Mouse (Mus musculus) T-cell, adult 2 months (primary cell): ENCODE measurements at regions not wholly inside any gene's neighbourhood (a gene's known extent, or its start where the extent isn't known, plus 50 kb on each side); places are given as distances from the start of the nearest gene placed in this dataset.

Source experiments
- DNase-seq: peaks from one replicate; pipeline ENCODE4 v3.0.0; 2022; ENCODE audit warnings: low spot score

GRCm38 (mm10) chr5:133113183-133113582, 570.0 kb upstream of the Auts2 start:
- no peak for DNase-seq

DNA sequence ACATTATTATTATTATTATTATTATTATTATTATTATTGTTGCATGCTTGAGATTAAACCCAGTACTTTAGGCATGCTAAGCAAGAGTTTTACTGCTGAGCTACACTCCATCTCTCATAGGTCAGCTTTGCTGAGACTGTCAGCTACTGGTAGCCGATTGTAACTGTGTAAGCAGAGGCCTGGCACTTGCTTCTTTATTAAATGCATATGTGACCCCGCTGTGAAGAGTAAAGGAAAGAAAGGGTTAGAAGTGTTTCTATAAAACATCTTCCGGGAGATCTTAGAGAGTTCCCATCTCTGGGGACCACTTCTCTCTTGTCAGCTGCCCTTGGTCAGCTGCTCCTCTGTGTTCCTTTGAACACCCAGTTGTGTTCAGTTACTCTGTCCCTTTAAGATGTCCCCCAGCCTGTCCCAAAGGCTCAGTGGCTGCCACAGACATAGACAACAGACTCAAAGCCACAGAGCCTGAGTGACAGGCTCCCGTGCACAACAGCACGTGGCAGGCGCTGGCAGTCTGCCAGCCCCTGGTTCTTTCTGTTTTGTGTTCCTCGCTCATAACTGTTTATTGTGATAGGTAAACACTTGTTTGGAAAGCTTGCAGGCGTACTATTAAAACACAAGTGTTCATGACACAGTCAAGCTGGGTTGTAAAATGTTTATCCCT, 563.7 kb upstream of the Auts2 start:
- no peak for DNase-seq

GRCm38 (mm10) chr5:133096340-133096739, 553.2 kb upstream of the Auts2 start:
- DNase-seq, result no peak

- DNase-seq, result no peak
Measured at GRCm38 (mm10) chr5:133084859-133085258, 541.7 kb upstream of the Auts2 start.

GRCm38 (mm10) chr5:133080751-133081150, 537.6 kb upstream of the Auts2 start:
- no peak for DNase-seq

GRCm38 (mm10) chr5:133078916-133079315, 535.8 kb upstream of the Auts2 start:
- DNase-seq, result no peak

GRCm38 (mm10) chr5:133078390-133078789, 535.2 kb upstream of the Auts2 start:
- no peak for DNase-seq

DNA sequence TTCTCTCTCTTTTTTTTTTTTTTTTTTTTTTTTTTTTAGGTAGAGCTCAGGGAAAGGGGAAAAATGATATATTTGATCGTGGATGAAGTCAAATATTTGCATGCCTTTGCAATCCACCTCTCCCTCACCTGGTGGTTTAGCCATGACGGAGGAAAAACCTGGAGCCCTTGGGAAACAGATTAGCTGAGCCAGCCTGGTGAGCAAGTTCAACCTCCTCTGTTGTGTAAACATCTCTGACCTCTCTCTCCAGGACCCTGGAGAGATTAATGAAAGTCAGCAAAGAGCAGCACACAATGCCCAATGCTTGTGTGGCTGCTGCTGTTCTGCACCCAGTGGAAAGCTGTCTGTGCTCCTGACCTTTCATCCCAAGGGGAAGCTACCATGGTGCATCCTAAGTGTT, 530.2 kb upstream of the Auts2 start:
- DNase-seq, result no peak

- no peak for DNase-seq
Measured at GRCm38 (mm10) chr5:133070141-133070540, 527.0 kb upstream of the Auts2 start.

- no peak for DNase-seq
Measured at GRCm38 (mm10) chr5:133062481-133062880, 519.3 kb upstream of the Auts2 start.

- no peak for DNase-seq
Measured at GRCm38 (mm10) chr5:133047456-133047855, 504.3 kb upstream of the Auts2 start.

- DNase-seq, result no peak
Measured at GRCm38 (mm10) chr5:133045637-133046036, 502.5 kb upstream of the Auts2 start.

DNA sequence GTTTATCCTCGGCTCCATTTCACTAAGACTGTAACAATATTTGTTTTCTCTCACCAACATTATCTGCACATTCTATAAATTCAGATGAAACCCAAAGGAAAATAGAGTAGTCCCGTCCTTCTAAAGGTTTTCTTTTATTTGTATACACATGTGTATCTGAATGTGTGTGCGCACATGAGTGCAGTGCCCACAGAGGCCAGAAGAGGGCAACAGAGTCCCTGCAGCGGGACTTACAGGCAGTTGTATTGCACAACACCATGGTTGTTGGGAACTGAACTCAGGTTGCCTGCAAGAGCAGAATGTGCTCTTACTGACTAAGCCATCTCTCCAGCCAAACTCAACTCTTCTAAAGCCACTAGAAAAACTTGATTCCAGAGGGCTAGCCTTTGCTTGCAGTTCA, 484.4 kb upstream of the Auts2 start:
- no peak for DNase-seq

DNA sequence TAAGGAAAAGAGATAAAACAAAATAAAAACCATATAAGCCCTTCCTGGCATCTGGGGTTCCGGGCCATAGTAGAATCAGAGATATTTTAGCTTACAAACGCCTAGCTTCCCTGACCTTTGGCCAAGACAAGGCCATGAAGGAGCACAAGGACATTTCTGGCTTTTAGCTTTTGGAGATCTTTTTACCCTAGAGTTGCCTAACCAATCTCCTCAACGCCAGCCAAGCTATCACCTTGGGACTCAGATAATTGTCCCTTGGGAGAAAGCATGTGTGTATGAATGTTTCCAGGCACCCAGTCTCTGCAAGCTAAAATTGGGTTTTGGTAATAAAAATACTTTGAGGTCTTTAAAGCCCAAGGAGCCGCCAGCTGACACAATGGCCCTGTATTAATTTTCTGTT, 482.0 kb upstream of the Auts2 start:
- no peak for DNase-seq

DNA sequence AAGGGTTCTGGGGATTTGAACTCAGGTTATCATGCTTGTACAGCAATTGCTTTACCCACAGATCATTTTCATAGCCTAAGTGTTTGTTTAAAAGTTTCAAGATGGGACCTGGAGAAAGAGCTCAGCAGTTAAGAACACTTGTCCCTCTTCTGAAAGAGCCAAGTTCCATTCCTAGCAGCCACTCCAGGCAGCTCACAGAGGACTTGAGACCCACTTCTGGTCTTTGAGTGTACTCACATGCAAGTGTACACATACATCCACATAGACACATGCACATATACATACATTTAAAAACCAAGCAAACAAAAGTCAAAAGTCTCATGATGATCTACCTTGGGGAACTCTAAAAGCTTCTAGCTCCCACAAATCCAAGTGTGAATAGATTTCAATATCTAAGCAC, 477.7 kb upstream of the Auts2 start:
- no peak for DNase-seq

DNA sequence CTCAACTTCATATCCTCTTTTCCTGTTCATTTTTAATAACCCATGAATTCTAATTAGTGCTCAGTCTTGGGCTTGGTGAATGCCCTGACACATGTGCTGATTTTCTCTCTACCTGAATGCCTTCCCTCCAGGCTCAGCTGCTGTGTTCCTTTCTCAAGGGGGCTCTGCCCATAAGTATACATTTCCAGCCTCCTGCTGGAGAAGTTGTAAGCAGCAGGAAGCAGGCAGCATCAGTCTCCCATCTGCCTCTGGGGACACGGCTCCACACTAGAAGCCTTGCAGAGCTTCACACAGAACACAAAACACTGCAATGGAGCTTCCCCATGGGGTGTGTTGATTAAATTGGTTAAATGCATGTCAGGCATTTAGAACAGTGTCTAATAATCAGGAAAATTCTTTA, 477.0 kb upstream of the Auts2 start:
- DNase-seq, result no peak

- DNase-seq, result no peak
Measured at GRCm38 (mm10) chr5:133010624-133011575, 467.8 kb upstream of the Auts2 start.

DNA sequence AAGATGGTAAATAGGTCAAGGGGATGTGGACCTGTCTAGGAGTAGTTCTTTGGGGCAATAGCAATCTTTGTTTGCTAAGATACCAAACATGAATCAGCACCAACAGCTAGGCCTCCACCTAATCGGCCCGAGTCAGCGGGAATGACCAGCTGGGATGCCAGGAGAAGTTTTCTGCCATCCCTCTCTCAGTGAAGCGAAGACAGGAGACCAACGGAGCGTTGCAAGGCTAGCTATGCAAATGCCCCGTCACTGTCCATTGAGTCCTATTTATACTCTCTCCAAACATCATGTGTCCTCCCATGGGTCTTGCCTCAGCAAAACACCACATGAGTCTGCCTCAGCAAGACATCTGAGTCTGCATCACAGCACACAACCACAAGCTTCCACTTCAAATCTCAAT, 439.7 kb upstream of the Auts2 start:
- DNase-seq, result no peak

GRCm38 (mm10) chr5:132979013-132979412, 435.9 kb upstream of the Auts2 start:
- DNase-seq, result no peak

DNA sequence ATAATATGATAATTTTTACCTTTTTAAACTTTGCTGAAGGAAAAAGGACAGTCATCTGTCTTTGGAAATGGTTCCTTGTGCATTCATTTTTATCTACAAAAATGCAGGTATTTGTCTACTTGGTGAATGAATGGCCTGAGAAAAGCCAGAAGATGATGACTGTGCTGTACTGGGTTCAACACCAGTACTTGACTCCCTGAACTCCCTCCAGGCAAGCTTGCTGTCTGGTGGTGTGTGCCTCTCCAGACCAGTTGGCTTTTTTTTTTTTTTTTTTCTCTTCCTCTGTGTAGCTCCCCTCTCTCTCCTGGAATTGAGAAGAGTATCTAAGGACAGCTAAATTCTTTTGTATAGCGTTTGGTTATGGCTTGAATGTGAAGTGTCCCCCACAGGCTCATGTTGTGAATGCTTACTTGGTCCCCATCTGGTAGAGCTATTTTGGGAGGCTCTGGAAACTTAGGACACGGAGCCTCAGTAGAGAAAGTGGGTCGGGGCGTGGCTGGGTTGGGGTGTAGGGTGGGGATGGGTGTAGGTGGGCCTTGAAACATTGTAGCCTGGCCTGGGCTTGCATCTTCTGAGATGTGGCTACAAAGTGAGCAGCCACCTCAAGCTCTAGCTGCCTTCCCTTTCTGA, 432.3 kb upstream of the Auts2 start:
- DNase-seq, result no peak

DNA sequence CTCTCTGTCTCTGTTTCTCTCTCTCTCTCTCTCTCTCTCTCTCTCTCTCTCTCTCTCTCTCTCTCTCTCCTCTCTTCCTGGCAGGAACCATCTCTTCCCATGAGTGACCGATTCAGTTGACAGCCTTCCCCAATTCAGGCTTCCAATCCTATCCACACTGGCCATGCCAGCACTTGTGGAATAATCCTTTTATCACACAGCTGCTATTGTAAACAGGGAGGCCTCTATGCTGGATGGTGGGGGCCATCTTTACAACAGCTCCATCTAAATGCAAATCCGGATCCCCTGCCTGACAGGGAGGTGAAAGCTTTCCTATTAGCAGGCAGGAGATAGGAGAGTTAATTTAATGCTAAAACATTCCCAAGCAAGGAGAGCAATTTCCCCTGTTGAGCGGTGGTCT, 431.7 kb upstream of the Auts2 start:
- DNase-seq, result no peak

DNA sequence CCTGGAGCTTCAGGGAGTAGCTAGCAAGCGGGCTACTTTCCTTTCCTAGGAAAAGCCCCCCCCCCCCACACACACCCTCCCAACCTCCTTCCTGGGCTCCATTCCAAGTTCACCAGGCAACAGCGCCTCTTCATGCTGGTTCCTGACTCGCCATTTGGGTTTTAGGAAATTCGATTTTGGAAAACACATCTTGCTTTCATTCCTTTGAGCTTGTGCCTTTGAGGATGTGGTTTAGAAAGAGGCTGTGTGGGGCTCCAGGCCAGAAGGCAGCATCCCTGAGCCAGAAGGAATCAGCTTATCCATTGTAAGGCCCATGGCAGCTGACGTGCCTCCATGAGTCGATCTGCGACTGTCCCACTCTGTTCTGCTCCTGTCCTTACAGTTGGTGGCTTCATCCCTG, 427.9 kb upstream of the Auts2 start:
- DNase-seq, result no peak

GRCm38 (mm10) chr5:132969376-132969775, 426.2 kb upstream of the Auts2 start:
- no peak for DNase-seq
